Mouse (Mus musculus) hindbrain, embryonic 16.5 days (tissue): ENCODE data around the gene Negr1. TPM values are rescaled to one million over a fixed set of nuclear protein-coding genes. Genes with fewer than 3 reads are reported as not detected.
A peak's percentile ranks its signal among the peaks of the same experiment; 100 is the strongest.

Source experiments
- ATAC-seq: fragments of 200-750 bp; cut with Nextera tagmentation; 2 replicates; pipeline ENCODE4 v1.8.0; 2017; ENCODE audit warnings: moderate TSS enrichment, moderate library complexity
- H3K27ac ChIP-seq: fragments of 300-500 bp; sonication (generic); 2 replicates; pipeline ENCODE4 v1.5.1; 2014; ENCODE audit warnings: low read depth, mild to moderate bottlenecking, control low read depth, low read length, moderate library complexity
- H3K27me3 ChIP-seq: fragments of 300-500 bp; sonication (generic); replicated peaks from 2 replicates; pipeline ENCODE4 v1.6.1; 2014; ENCODE audit warnings: low read length; ENCODE audit not compliant: control insufficient read depth, insufficient read depth
- H3K36me3 ChIP-seq: fragments of 300-500 bp; sonication (generic); 2 replicates; pipeline ENCODE4 v1.6.1; 2014; ENCODE audit warnings: mild to moderate bottlenecking, low read length, moderate library complexity, mixed read lengths; ENCODE audit not compliant: control insufficient read depth, insufficient read depth
- H3K4me1 ChIP-seq: fragments of 300-500 bp; sonication (generic); 2 replicates; pipeline ENCODE4 v1.6.1; 2014; ENCODE audit warnings: low read depth, low read length; ENCODE audit not compliant: control insufficient read depth, insufficient read depth
- H3K4me2 ChIP-seq: fragments of 300-500 bp; sonication (generic); 2 replicates; pipeline ENCODE4 v1.6.1; 2014; ENCODE audit warnings: mild to moderate bottlenecking, low read length, control low read depth, moderate library complexity
- H3K4me3 ChIP-seq: fragments of 300-500 bp; sonication (generic); 2 replicates; pipeline ENCODE4 v1.5.1; 2014; ENCODE audit warnings: mild to moderate bottlenecking, low read length, control low read depth, moderate library complexity
- H3K9ac ChIP-seq: fragments of 300-500 bp; sonication (generic); 2 replicates; pipeline ENCODE4 v1.6.1; 2014; ENCODE audit warnings: low read depth, mild to moderate bottlenecking, control low read depth, low read length, moderate library complexity
- H3K9me3 ChIP-seq: fragments of 300-500 bp; sonication (generic); 2 replicates; pipeline ENCODE4 v1.6.1; 2014; ENCODE audit warnings: mild to moderate bottlenecking, low read length, moderate library complexity; ENCODE audit not compliant: control insufficient read depth
- WGBS: fragments of 180-500 bp; shearing (Covaris S2); extraction: QIAGEN DNeasy Blood & Tissue Kit; methylation state at CpG from one replicate; pipeline ENCODE4 v1.1.7; 2014; 5-methylcytosine and 5-hydroxymethylcytosine counted together
- polyA plus RNA-seq: library from polyadenylated mRNA; unstranded; fragments of >200 nt; fragmentation: Nextera tagmentation; extraction: Ambion mirVana; gene quantifications from 2 replicates; pipeline ENCODE4 v1.2.1, GENCODE M21; 2015

Negr1 gene
- polyA plus RNA-seq, 1 experiment from 2014 or later, result 46.0 TPM

DNA sequence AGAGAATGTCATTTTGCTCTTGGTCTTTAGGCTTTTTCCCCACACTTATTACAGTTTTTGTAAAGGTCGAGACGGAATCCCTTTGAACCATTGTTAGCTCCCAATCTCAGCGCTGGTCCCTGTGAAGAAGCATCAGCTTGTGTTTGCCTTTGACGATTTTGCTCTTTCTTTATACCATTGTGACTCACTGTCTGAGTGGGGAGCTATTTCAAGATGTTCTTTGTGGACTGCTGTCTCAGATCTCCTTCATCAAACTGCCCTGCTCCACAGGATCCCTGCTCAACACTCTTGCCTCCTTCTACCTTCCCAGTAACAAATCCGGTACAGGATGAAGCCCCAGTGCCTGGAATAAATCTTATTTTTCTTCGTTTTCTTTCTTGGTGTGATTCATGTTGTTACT lies 536.8 kb downstream of the Negr1 start:
- H3K4me3 ChIP-seq, result no peak overlapping the region
- no peak overlapping the region for H3K27ac ChIP-seq
- no peak overlapping the region for H3K4me2 ChIP-seq
- H3K36me3 ChIP-seq, result no peaks in the 10 kb centered on the region
- H3K9me3 ChIP-seq, result no peaks in the 10 kb centered on the region
- 51% methylated on average over 6 of the region's 6 CpGs for WGBS
- no peak for ATAC-seq
- no peak overlapping the region for H3K9ac ChIP-seq
- no peaks in the 10 kb centered on the region for H3K4me1 ChIP-seq
- no peaks in the 10 kb centered on the region for H3K27me3 ChIP-seq

DNA sequence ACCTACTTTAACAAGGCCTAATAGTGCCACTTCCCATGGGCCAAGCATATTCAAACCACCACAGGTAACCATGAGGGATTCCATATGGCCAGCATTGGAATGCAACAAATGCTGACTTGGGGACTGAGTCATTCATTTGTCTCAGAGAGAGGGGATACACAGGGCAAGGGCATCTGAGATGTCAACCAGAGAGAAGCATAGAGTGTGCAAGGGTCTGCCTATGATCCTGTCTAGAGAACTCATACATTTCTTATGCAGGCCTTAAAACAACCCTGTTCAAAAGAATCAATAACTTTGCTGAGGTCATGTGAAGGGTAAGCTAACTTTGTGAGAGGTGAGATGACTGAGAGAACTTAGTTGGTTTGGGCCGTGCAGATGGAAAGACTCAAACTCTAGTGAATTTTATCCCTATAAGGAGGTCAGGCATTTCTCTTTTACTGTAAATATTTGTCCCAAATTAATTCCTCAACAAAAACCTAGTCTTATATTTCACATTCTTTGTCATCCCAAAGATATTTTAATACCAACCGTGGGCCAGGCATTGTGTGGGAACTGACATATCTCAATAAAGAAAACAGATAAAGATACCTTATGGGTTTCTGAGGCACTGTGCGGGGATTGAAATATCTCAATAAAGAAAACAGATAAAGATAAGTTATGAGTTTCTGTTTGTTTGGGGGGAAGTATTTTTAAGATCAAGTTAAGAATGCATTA lies 543.4 kb downstream of the Negr1 start:
- no peaks in the 10 kb centered on the region for H3K36me3 ChIP-seq

DNA sequence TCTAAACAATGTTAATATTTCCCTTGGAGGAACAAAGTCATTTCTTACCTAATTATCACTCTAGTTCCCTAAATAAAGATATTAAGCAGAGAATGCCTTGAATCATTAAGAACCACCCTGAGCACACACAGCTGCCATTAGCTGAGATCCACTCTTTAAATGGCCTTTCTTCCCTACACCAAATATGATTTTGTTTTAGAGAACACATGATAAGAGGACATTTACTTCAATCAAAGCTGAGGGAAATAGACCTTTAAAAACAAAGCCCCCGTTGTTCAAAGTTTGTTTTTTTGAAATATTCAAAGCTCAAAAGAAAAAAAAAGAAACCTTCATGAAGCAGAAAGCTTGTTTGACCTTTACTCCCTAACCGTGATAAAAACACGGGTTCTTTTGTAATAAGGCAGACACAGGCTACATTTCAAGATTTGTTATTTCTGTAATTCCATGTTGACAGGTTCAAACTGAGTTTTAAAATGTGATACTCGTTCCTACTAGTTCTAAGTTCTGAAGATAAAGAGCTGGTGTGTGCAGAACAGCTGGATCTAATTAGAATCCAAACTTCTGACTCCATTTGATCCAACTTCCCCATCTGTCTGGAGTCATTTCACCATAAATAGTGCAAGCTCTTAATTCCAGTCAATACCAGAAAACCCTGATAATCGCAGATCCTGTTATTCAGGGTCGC lies 544.1 kb downstream of the Negr1 start:
- H3K27me3 ChIP-seq, result no peaks in the 10 kb centered on the region
- H3K36me3 ChIP-seq, result no peaks in the 10 kb centered on the region
- no peak overlapping the region for H3K27ac ChIP-seq
- H3K4me1 ChIP-seq, result no peaks in the 10 kb centered on the region
- 72% methylated on average over 6 of the region's 6 CpGs for WGBS
- H3K4me2 ChIP-seq, result no peak overlapping the region
- ATAC-seq, result no peak
- no peak overlapping the region for H3K4me3 ChIP-seq
- H3K9ac ChIP-seq, result no peak overlapping the region
- no peaks in the 10 kb centered on the region for H3K9me3 ChIP-seq

More for the DNA sequence above, 543.4 kb downstream of the Negr1 start:
- Histone ChIP-seq H3K9me3 (no peaks in the 10 kb centered on the region), H3K27me3 (no peaks in the 10 kb centered on the region), H3K4me1 (no peaks in the 10 kb centered on the region), H3K9ac (no peak overlapping the region), H3K27ac (no peak overlapping the region), H3K4me3 (no peak overlapping the region), H3K4me2 (no peak overlapping the region)
- WGBS, result 82% methylated on average over 3 of the region's 3 CpGs
- no peak for ATAC-seq

DNA sequence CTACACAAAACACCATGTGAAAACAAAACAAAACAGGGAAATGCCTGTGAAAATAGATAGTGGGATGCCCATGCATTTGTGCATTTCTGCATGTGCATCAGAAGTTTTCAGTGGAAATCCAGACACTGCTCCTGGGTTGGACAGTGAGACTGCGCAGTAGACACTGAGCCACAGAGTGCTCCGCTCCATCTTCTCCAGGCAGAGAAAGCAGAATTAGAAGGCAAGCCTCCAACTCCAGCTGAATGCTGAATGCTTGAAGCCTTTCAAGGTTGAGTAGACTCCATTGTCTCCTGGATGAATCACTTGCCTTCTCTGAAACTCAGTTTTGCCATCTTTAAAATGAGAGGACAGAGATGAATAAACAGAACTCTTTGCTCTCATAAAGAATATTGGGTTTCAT lies 546.6 kb downstream of the Negr1 start:
- Histone ChIP-seq H3K27me3 (no peaks in the 10 kb centered on the region), H3K4me2 (no peak overlapping the region), H3K4me3 (no peak overlapping the region), H3K36me3 (no peaks in the 10 kb centered on the region), H3K9ac (no peak overlapping the region), H3K9me3 (no peaks in the 10 kb centered on the region), H3K4me1 (no peaks in the 10 kb centered on the region), H3K27ac (no peak overlapping the region)
- no peak for ATAC-seq
- 75% methylated on average over 2 of the region's 2 CpGs for WGBS

DNA sequence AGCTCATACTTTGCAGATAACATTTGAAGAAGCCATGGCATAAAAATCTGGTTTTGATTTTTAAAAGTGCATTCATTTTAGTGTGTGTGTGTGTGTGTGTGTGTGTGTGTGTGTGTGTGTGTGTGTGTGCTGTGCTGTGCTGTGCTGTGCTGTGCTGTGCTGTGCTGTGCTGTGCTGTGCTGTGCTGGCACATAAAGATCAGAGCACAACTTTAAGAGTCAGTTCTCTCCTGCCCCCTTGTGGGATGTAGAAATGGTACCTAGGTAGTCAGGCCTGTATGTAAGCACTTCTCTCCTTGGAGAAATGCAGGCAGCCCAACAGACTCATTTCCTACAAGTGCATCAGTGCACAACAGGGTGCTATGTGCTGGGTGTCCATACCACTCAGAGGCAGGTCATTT lies 547.7 kb downstream of the Negr1 start:
- Histone ChIP-seq H3K36me3 (no peaks in the 10 kb centered on the region), H3K9me3 (no peaks in the 10 kb centered on the region), H3K27ac (no peak overlapping the region), H3K27me3 (no peaks in the 10 kb centered on the region), H3K4me2 (no peak overlapping the region), H3K4me3 (no peak overlapping the region), H3K4me1 (no peaks in the 10 kb centered on the region), H3K9ac (no peak overlapping the region)
- peak; percentile 79 for ATAC-seq

DNA sequence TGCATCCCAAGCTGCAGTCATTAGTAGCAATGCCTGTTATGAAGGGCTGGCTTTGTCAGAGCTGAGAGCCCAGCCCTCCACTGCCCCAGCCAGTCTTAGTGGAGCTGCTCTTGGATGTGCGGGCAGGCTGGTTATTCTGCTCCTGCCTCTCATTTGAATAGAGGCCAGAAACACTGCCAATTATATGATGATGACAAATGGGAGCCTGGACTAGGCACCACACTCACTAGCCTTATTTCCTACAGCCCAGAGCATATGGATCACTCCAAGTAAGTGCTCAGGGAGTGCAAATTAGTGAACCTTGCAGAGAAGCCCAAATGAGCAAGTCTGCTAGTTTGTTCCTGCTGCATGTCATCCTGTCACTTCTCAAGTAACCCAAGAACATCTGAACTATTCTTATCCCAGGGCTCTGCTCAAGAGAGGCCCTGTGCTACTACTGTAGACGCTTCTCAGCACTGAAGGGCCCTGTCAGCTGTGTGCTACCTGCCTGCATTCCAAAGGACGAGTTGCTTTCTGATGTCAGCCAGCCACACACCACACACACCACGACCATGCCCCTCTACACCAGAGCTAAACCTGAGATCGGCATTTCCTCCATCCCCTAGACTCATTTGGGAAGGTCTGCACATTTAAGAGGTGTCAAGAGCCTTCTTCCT lies 553.6 kb downstream of the Negr1 start:
- Histone ChIP-seq H3K36me3 (no peaks in the 10 kb centered on the region), H3K27me3 (no peaks in the 10 kb centered on the region), H3K4me3 (no peak overlapping the region), H3K4me2 (no peak overlapping the region), H3K9ac (no peak overlapping the region), H3K4me1 (peaks cover 4% of the 10 kb centered on the region; the same call in 1 of the 2 replicates), H3K9me3 (no peaks in the 10 kb centered on the region), H3K27ac (peak overlapping the region; percentile 47; the same call in 1 of the 2 replicates)
- 54% methylated on average over 5 of the region's 5 CpGs for WGBS
- ATAC-seq, result peak; percentile 90

DNA sequence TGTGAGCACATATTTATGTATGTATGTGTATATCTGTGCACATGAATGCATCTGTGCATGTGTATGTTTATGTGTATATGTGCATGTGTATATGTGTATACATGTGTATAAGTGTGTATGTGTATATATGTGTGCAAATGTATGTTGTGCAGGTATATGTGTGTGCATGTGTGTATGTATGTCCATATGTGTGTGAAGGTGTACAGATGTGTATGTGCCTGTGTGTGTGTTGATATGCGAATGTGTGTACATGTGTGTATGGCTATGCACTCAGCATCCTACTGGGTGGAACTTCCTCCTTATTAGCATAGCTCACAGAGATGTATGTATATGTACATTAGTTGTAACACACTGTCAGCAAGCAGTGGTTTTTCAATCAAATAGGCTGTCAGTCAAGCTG lies 554.4 kb downstream of the Negr1 start:
- Histone ChIP-seq H3K27ac (no peak overlapping the region), H3K9ac (no peak overlapping the region), H3K9me3 (no peaks in the 10 kb centered on the region), H3K27me3 (no peaks in the 10 kb centered on the region), H3K4me2 (no peak overlapping the region), H3K4me3 (no peak overlapping the region), H3K36me3 (no peaks in the 10 kb centered on the region), H3K4me1 (peaks cover 4% of the 10 kb centered on the region; the same call in 1 of the 2 replicates)
- 0 out of 2 replicates have a peak, but pooled peaks have one; percentile 11 for ATAC-seq
- WGBS, result 91% methylated on average over 1 of the region's 1 CpGs

DNA sequence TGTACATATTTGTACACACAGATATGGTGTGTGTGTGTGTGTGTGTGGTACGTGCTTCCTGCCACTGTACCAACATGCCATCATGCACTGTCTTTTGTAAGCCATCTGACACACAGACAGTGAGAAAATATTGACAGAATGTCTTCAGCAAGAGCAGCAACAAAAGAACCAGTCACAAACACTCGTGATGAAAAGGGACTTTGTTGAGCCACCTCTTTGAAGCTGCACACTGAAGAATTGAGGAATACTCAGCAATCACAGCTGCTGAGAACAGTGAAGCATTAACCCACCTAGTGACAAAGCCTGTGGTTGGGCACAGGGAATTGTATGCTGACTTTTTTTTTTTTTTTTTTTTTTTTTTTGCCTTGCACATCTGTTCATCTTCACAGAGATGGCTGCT lies 558.3 kb downstream of the Negr1 start:
- WGBS, result 37% methylated on average over 2 of the region's 2 CpGs

More for the DNA sequence above, 558.3 kb downstream of the Negr1 start:
- H3K4me3 ChIP-seq, result no peak overlapping the region
- H3K27me3 ChIP-seq, result no peaks in the 10 kb centered on the region
- 0 out of 2 replicates have a peak, but pooled peaks have one; percentile 44 for ATAC-seq
- H3K4me2 ChIP-seq, result no peak overlapping the region
- H3K27ac ChIP-seq, result no peak overlapping the region
- no peaks in the 10 kb centered on the region for H3K9me3 ChIP-seq
- peaks cover 3% of the 10 kb centered on the region; the same call in 1 of the 2 replicates for H3K4me1 ChIP-seq
- no peaks in the 10 kb centered on the region for H3K36me3 ChIP-seq
- no peak overlapping the region for H3K9ac ChIP-seq
